Mouse (Mus musculus) T-cell, adult 66 days (primary cell): ENCODE data around the gene Nr1h2. TPM values are rescaled to one million over a fixed set of nuclear protein-coding genes. Genes with fewer than 3 reads are reported as not detected.

ENCODE experiments used
- total RNA-seq, 2 experiments: library from RNA; stranded (reverse); gene quantifications; 3 replicates in 1 of 2; 4 replicates in 1 of 2; pipeline ENCODE4 v1.2.4; 2023

The Nr1h2 gene
- 100 to 1,000 TPM; 285 to 303 TPM for total RNA-seq

GRCm38 (mm10) chr7:44553826-44554225 lies at the start of gene Nr1h2:
TSS of gene Nr1h2 (minus strand) at chr7:44553951.

GRCm38 (mm10) chr7:44590402-44591347 lies 36.9 kb upstream of the Nr1h2 start, which contains the start of gene Kcnc3:
TSS of gene Kcnc3 (plus strand) at chr7:44590664.

DNA sequence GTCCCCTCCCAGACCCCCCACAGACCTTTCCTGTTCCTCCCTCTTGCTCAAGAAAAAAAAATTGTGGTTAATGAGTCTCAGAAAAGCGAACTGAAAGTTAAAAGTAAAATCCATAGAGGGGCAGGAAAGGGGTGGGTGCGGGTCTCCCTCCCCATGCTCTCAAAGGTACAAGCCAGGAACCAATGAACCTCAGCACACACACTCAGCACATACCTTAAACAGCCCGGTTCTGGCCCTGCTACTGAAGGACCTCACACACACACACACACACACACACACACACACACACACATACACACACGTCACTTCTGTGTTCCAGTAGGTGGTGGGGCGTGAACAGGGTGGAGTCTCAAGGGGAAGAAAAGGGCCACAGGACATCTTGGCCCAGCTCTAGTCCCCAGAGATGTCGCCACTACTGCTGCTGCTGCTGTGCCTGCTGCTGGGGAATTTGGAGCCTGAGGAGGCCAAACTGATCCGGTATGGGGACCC lies 18.5 kb upstream of the Nr1h2 start, which contains the start of gene Napsa:
Gene Napsa, plus strand, starts transcription at position 168 of the 489 bp plus-strand sequence.

DNA sequence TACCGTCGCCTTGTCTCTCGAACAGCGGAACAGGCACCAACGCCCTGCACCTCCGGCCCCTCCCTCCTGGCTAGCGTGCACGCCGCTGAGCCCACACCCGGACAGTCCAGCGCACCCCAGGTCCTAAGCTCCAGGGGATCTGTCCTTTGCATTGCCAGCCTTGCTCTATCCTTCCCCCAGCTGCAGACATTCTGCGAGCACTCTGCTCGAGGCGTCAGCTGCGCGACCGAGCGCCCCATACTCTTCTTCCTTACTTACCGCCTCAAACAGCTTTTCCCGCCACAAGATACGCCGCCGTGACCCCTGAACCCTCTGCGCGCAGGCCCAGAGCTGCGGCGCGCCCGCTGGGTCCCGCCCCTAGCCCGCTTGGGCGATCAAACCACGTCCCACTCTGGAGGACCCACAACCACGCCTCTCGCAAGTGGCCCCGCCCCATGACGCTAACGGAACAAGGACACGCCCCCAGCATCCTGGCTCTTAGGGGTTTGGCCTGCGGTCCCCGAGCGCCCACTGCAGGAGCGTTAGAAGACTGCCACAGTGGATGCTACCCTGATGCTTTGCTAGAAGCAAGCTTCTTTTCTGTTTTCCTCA lies 5.2 kb downstream of the Nr1h2 start, which contains the start of gene Pold1:
Gene Pold1, minus strand, starts transcription at position 353 of the 591 bp plus-strand sequence.

DNA sequence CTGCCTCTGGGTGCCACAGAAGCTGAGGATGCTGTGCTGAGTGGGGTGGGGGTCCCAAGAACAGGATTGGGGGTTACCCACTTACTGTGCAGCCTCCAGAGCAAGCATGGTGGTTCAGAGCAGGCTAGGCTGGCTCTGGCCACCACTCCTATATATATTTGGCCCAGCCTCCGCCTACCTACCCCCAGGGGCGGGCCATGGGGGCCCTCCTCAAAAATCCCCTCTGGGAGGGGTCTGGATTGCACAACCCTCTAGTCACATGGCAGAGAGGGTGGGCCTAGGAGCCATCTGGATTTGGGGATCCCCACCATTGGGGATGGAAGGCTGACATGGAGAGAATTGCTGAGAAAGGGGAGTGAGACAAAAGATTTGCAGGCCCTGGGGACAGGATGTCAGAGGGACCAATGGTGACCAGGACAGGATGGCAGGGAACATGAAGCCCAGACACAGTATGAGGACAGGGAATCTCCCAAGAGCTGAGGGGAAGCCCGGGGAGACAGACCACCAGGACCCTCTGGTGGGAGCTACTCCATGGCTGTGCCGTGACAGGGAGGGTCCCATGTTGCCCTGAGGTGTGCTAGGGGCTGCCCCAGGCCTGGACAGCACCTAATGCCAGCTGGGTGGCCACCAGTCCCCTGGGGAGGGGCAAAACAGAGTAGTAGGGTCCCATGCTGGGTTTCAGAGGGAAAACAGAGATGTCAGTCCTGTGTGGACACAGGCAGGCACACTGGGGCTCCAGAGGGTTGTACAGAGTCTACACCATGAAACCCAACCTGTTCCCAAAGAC lies 21.6 kb downstream of the Nr1h2 start, which contains the start of gene Spib:
Gene Spib, minus strand, starts transcription at position 126 of the 787 bp plus-strand sequence.

DNA sequence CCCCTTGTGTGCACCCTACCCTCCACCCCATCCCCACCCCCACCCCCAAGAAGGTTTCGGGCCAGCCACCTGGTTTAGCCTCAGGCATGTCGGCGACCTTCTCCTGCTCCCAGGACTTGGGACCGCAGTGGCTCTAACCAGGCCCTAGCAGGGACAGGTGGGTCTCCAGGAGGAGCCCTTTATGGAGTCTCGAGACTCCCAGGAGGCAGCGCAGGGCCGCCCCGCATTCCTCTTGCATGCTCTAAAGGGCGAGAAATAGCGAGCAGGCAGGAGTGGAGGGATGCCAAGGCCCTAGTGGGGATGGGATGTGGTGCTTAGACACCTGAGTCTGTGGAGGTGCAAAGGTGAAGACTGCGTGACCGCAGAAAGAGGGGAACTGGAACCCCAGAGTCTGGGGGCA lies 29.2 kb downstream of the Nr1h2 start, which contains the start of gene Mybpc2:
Gene Mybpc2, minus strand, starts transcription at position 155 of the 400 bp plus-strand sequence.

Other genes with a start within 250 kb of the Nr1h2 start
- gene Clec11a, start 247.0 kb downstream of the Nr1h2 start, total RNA-seq: 1 to 10 TPM in 1 of 2 experiments, under 1 TPM in 1; 0.98 to 1.1 TPM
- gene Shank1, start 243.7 kb downstream of the Nr1h2 start, total RNA-seq: under 1 TPM; 0.21 to 0.82 TPM
- gene Syt3, start 169.8 kb downstream of the Nr1h2 start, total RNA-seq: under 1 TPM in 1 of 2 experiments, not detected in 1; 0.87 TPM
- gene 1700008O03Rik, start 168.1 kb downstream of the Nr1h2 start, total RNA-seq: not detected
- gene Lrrc4b, start 124.9 kb downstream of the Nr1h2 start, total RNA-seq: not detected
- gene Aspdh, start 88.6 kb downstream of the Nr1h2 start, total RNA-seq: not detected
- gene Josd2, start 86.0 kb downstream of the Nr1h2 start, total RNA-seq: 10 to 100 TPM; 46.2 to 57.4 TPM
- 10 to 100 TPM; 89.9 to 94.2 TPM for gene Emc10, start 57.4 kb downstream of the Nr1h2 start, total RNA-seq
- 1 to 10 TPM; 5.4 to 6.4 TPM for gene Fam71e1, start 57.4 kb downstream of the Nr1h2 start, total RNA-seq
- gene Mybpc2, start 29.3 kb downstream of the Nr1h2 start, total RNA-seq: not detected
- gene Spib, start 21.9 kb downstream of the Nr1h2 start, total RNA-seq: 1 to 10 TPM in 1 of 2 experiments, under 1 TPM in 1; 0.86 to 4.0 TPM
- 10 to 100 TPM; 45.0 to 65.0 TPM for gene Pold1, start 5.1 kb downstream of the Nr1h2 start, total RNA-seq
- 1 to 10 TPM; 1.6 to 5.3 TPM for gene Napsa, start 18.4 kb upstream of the Nr1h2 start, total RNA-seq
- gene Kcnc3, start 36.7 kb upstream of the Nr1h2 start, total RNA-seq: under 1 TPM; 0.24 to 0.47 TPM
- under 1 TPM in 1 of 2 experiments, not detected in 1; 0.18 TPM for gene Myh14, start 116.9 kb upstream of the Nr1h2 start, total RNA-seq
- not detected for gene Izumo2, start 154.8 kb upstream of the Nr1h2 start, total RNA-seq
- 10 to 100 TPM; 99.4 to 99.8 TPM for gene Vrk3, start 194.5 kb upstream of the Nr1h2 start, total RNA-seq
- gene Zfp473, start 197.1 kb upstream of the Nr1h2 start, total RNA-seq: under 1 TPM; 0.93 to 0.98 TPM